Mouse (Mus musculus): Measurements from ENCODE around the gene Med16.
"Not testable (repeated sequence)": the region's sequence is repeated elsewhere in the genome, so short reads cannot be mapped to it uniquely, and the experiment has no call there.

The Med16 gene

GRCm38 (mm10) chr10:79884938-79885337, 23.8 kb downstream of the Med16 start:
- DNase-seq (ENCODE audit: low spot score in 2 of 2), result not testable (repeated sequence)

GRCm38 (mm10) chr10:79884446-79884845, 24.3 kb downstream of the Med16 start:
- no peak for DNase-seq (ENCODE audit: low spot score in 2 of 2)

- DNase-seq (ENCODE audit: low spot score in 2 of 2), result peak in 1 of 2 experiments; percentile 66
Measured at GRCm38 (mm10) chr10:79883297-79884084, 25.2 kb downstream of the Med16 start.

GRCm38 (mm10) chr10:79881981-79882380, 26.7 kb downstream of the Med16 start:
- DNase-seq (ENCODE audit: low spot score in 2 of 2), result no peak

- DNase-seq (ENCODE audit: low spot score in 2 of 2), result no peak
Measured at GRCm38 (mm10) chr10:79880721-79881120, 28.0 kb downstream of the Med16 start.

GRCm38 (mm10) chr10:79879527-79879926, 29.2 kb downstream of the Med16 start:
- DNase-seq (ENCODE audit: low spot score in 2 of 2), result no peak

GRCm38 (mm10) chr10:79877757-79878156, 31.0 kb downstream of the Med16 start:
- no peak for DNase-seq (ENCODE audit: low spot score in 2 of 2)

GRCm38 (mm10) chr10:79877174-79877573, 31.5 kb downstream of the Med16 start:
- no peak for DNase-seq (ENCODE audit: low spot score in 2 of 2)

GRCm38 (mm10) chr10:79874290-79874862, 34.3 kb downstream of the Med16 start, which contains the start of the genes Prtn3 and Plppr3:
Gene Prtn3 (plus strand): TSS chr10:79874476.
Gene Plppr3 (minus strand): TSS chr10:79874634.
- DNase-seq (ENCODE audit: low spot score in 2 of 2), result peak in 1 of 2 experiments; percentile 59

- DNase-seq (ENCODE audit: low spot score in 2 of 2), result no peak
Measured at GRCm38 (mm10) chr10:79873715-79874289, 34.9 kb downstream of the Med16 start.

- no peak for DNase-seq (ENCODE audit: low spot score in 2 of 2)
Measured at GRCm38 (mm10) chr10:79873313-79873712, 35.4 kb downstream of the Med16 start.

GRCm38 (mm10) chr10:79872862-79873261, 35.9 kb downstream of the Med16 start:
- DNase-seq (ENCODE audit: low spot score in 2 of 2), result no peak

- no peak for DNase-seq (ENCODE audit: low spot score in 2 of 2)
Measured at GRCm38 (mm10) chr10:79871845-79872244, 36.9 kb downstream of the Med16 start.

- no peak for DNase-seq (ENCODE audit: low spot score in 2 of 2)
Measured at GRCm38 (mm10) chr10:79866601-79867000, 42.1 kb downstream of the Med16 start.

GRCm38 (mm10) chr10:79865801-79866295, 42.9 kb downstream of the Med16 start:
- no peak for DNase-seq (ENCODE audit: low spot score in 2 of 2)

- DNase-seq (ENCODE audit: low spot score in 2 of 2), result no peak
Measured at GRCm38 (mm10) chr10:79865189-79865601, 43.5 kb downstream of the Med16 start.

GRCm38 (mm10) chr10:79864351-79865188, 44.2 kb downstream of the Med16 start:
- no peak for DNase-seq (ENCODE audit: low spot score in 2 of 2)

GRCm38 (mm10) chr10:79862925-79863324, 45.8 kb downstream of the Med16 start:
- DNase-seq (ENCODE audit: low spot score in 2 of 2), result no peak

- no peak for DNase-seq (ENCODE audit: low spot score in 2 of 2)
Measured at GRCm38 (mm10) chr10:79862049-79862788, 46.5 kb downstream of the Med16 start.

GRCm38 (mm10) chr10:79861230-79862048, 47.3 kb downstream of the Med16 start:
- DNase-seq (ENCODE audit: low spot score in 2 of 2), result no peak

All from frontal cortex, postnatal 10 days (tissue).